Mouse (Mus musculus) spleen, embryonic (tissue): ENCODE results near the gene Srrm4.

Experiments
- CTCF ChIA-PET: fragments of 350-600 bp; sonication (Branson Sonifier 250); formaldehyde crosslinking; loops from one replicate; lab custom pipeline; 2022; lab: Charles Lee

Srrm4 gene

GRCm38 (mm10) chr5:116591346-116592048 is at the start of gene Srrm4:
Gene Srrm4, minus strand, starts transcription at chr5:116591817.
- CTCF ChIA-PET = no interaction called here

- CTCF ChIA-PET = no interaction called here
Measured at GRCm38 (mm10) chr5:116592801-116593430, 1.3 kb upstream of the Srrm4 start.

- CTCF ChIA-PET = no interaction called here
Measured at GRCm38 (mm10) chr5:116592049-116592800, 608 bp upstream of the Srrm4 start.

- CTCF ChIA-PET = no interaction called here
Measured at GRCm38 (mm10) chr5:116590698-116591097, 919 bp downstream of the Srrm4 start.

GRCm38 (mm10) chr5:116589631-116590030 is 2.0 kb downstream of the Srrm4 start:
- CTCF ChIA-PET = no interaction called here

- CTCF ChIA-PET = no interaction called here
Measured at GRCm38 (mm10) chr5:116588836-116589235, 2.8 kb downstream of the Srrm4 start.

GRCm38 (mm10) chr5:116579533-116579932 is 12.1 kb downstream of the Srrm4 start:
- CTCF ChIA-PET = no interaction called here

- CTCF ChIA-PET = no interaction called here
Measured at GRCm38 (mm10) chr5:116577082-116577481, 14.5 kb downstream of the Srrm4 start.

- CTCF ChIA-PET = no interaction called here
Measured at GRCm38 (mm10) chr5:116573307-116573706, 18.3 kb downstream of the Srrm4 start.

GRCm38 (mm10) chr5:116571936-116572335 is 19.7 kb downstream of the Srrm4 start:
- CTCF ChIA-PET = no interaction called here

GRCm38 (mm10) chr5:116571232-116571861 is 20.3 kb downstream of the Srrm4 start:
- CTCF ChIA-PET = no interaction called here

GRCm38 (mm10) chr5:116570566-116570965 is 21.1 kb downstream of the Srrm4 start:
- CTCF ChIA-PET = no interaction called here

GRCm38 (mm10) chr5:116569629-116570028 is 22.0 kb downstream of the Srrm4 start:
- CTCF ChIA-PET = no interaction called here

GRCm38 (mm10) chr5:116568050-116568449 is 23.6 kb downstream of the Srrm4 start:
- CTCF ChIA-PET = no interaction called here

- CTCF ChIA-PET = no interaction called here
Measured at GRCm38 (mm10) chr5:116567298-116567697, 24.3 kb downstream of the Srrm4 start.

- CTCF ChIA-PET = no interaction called here
Measured at GRCm38 (mm10) chr5:116566385-116567045, 25.1 kb downstream of the Srrm4 start.

- CTCF ChIA-PET = no interaction called here
Measured at GRCm38 (mm10) chr5:116565573-116565972, 26.0 kb downstream of the Srrm4 start.

- CTCF ChIA-PET = no interaction called here
Measured at GRCm38 (mm10) chr5:116564391-116564790, 27.2 kb downstream of the Srrm4 start.

GRCm38 (mm10) chr5:116563713-116564112 is 27.9 kb downstream of the Srrm4 start:
- CTCF ChIA-PET = no interaction called here

- CTCF ChIA-PET = no interaction called here
Measured at GRCm38 (mm10) chr5:116559091-116559490, 32.5 kb downstream of the Srrm4 start.

GRCm38 (mm10) chr5:116556614-116557013 is 35.0 kb downstream of the Srrm4 start:
- CTCF ChIA-PET = no interaction called here

- CTCF ChIA-PET = no interaction called here
Measured at GRCm38 (mm10) chr5:116553868-116554267, 37.7 kb downstream of the Srrm4 start.
